Mouse (Mus musculus): ENCODE results near the gene Gm20388. TPM values are rescaled to one million over a fixed set of nuclear protein-coding genes. Genes with fewer than 3 reads are reported as not detected.

Gm20388 gene
- polyA plus RNA-seq, 1 experiment from 2014 or later, result 8.3 TPM

GRCm38 (mm10) chr8:121668553-121668952, 1757.9 kb downstream of the Gm20388 start:
- ATAC-seq (replicated peaks; ENCODE audit: low FRiP score, low TSS enrichment, low read depth), result no peak
- Histone ChIP-seq H3K9me3 (ENCODE audit: control insufficient read depth, low read length) (no peaks in the 10 kb centered on the region), H3K4me1 (replicated peaks; ENCODE audit: control insufficient read depth, insufficient read depth, low read length) (peaks cover 31% of the 10 kb centered on the region), H3K27me3 (replicated peaks; ENCODE audit: control insufficient read depth, insufficient read depth, low read length) (no peaks in the 10 kb centered on the region), H3K4me3 (ENCODE audit: low read depth, low read length) (no peak overlapping the region), H3K36me3 (ENCODE audit: control insufficient read depth, insufficient read depth, low read length) (no peaks in the 10 kb centered on the region), H3K4me2 (ENCODE audit: low read length) (no peak overlapping the region), H3K27ac (ENCODE audit: low read depth) (peak overlapping the region; percentile 51), H3K9ac (ENCODE audit: low read length) (no peak overlapping the region)
- DNase-seq (ENCODE audit: low spot score), result no peak
- 32% methylated on average over 6 of the region's 6 CpGs for WGBS

DNA sequence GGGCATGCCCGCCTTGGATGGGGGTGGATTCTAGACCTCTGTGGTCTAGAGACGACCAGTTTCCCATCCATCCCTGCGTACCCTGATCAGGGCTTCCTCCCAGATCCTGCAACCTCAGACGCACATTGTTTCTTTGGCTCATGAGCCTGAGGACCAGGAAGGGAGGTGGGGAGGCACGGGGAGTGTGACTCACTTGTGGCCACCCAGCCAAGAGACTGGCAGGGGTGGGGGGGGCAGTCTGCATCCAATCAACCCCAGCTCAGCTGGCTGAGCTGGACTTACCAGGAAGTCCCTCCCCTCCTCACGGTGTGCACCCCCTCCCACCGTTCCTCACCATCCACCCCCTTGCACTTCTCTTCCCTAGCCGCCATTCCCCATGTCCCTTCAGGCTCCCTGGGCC, 1758.6 kb downstream of the Gm20388 start:
- Histone ChIP-seq H3K4me2 (ENCODE audit: low read length) (no peak overlapping the region), H3K9me3 (ENCODE audit: control insufficient read depth, low read length) (no peaks in the 10 kb centered on the region), H3K27me3 (replicated peaks; ENCODE audit: control insufficient read depth, insufficient read depth, low read length) (no peaks in the 10 kb centered on the region), H3K36me3 (ENCODE audit: control insufficient read depth, insufficient read depth, low read length) (no peaks in the 10 kb centered on the region), H3K9ac (ENCODE audit: low read length) (no peak overlapping the region), H3K27ac (ENCODE audit: low read depth) (no peak overlapping the region), H3K4me1 (replicated peaks; ENCODE audit: control insufficient read depth, insufficient read depth, low read length) (peaks cover 30% of the 10 kb centered on the region), H3K4me3 (ENCODE audit: low read depth, low read length) (no peak overlapping the region)
- 24% methylated on average over 8 of the region's 8 CpGs for WGBS
- DNase-seq (ENCODE audit: low spot score) (no peak), ATAC-seq (replicated peaks; ENCODE audit: low FRiP score, low TSS enrichment, low read depth) (no peak)

- no peaks in the 10 kb centered on the region for H3K9me3 ChIP-seq (ENCODE audit: control insufficient read depth, low read length)
- no peak for DNase-seq (ENCODE audit: low spot score)
- H3K27me3 ChIP-seq (replicated peaks; ENCODE audit: control insufficient read depth, insufficient read depth, low read length), result no peaks in the 10 kb centered on the region
- no peak overlapping the region for H3K27ac ChIP-seq (ENCODE audit: low read depth)
- no peak overlapping the region for H3K4me3 ChIP-seq (ENCODE audit: low read depth, low read length)
- no peak overlapping the region for H3K9ac ChIP-seq (ENCODE audit: low read length)
- 63% methylated on average over 4 of the region's 4 CpGs for WGBS
- H3K4me2 ChIP-seq (ENCODE audit: low read length), result no peak overlapping the region
- no peak for ATAC-seq (replicated peaks; ENCODE audit: low FRiP score, low TSS enrichment, low read depth)
- H3K4me1 ChIP-seq (replicated peaks; ENCODE audit: control insufficient read depth, insufficient read depth, low read length), result peaks cover 11% of the 10 kb centered on the region; the same call in 1 of the 2 replicates
- H3K36me3 ChIP-seq (ENCODE audit: control insufficient read depth, insufficient read depth, low read length), result no peaks in the 10 kb centered on the region
Measured at GRCm38 (mm10) chr8:121673153-121673552, 1762.5 kb downstream of the Gm20388 start.

GRCm38 (mm10) chr8:121673917-121674316, 1763.3 kb downstream of the Gm20388 start:
- ATAC-seq (replicated peaks; ENCODE audit: low FRiP score, low TSS enrichment, low read depth) (0 out of 2 replicates have a peak, but pooled peaks have one; percentile 51), DNase-seq (ENCODE audit: low spot score) (no peak)
- H3K36me3 ChIP-seq (ENCODE audit: control insufficient read depth, insufficient read depth, low read length), result no peaks in the 10 kb centered on the region
- no peak overlapping the region for H3K4me3 ChIP-seq (ENCODE audit: low read depth, low read length)
- H3K27ac ChIP-seq (ENCODE audit: low read depth), result no peak overlapping the region
- no peak overlapping the region for H3K4me2 ChIP-seq (ENCODE audit: low read length)
- WGBS, result 74% methylated on average over 5 of the region's 5 CpGs
- H3K9me3 ChIP-seq (ENCODE audit: control insufficient read depth, low read length), result no peaks in the 10 kb centered on the region
- peaks cover 4% of the 10 kb centered on the region; the same call in 1 of the 2 replicates for H3K4me1 ChIP-seq (replicated peaks; ENCODE audit: control insufficient read depth, insufficient read depth, low read length)
- no peaks in the 10 kb centered on the region for H3K27me3 ChIP-seq (replicated peaks; ENCODE audit: control insufficient read depth, insufficient read depth, low read length)
- no peak overlapping the region for H3K9ac ChIP-seq (ENCODE audit: low read length)

- H3K9ac ChIP-seq (ENCODE audit: low read length), result no peak overlapping the region
- no peaks in the 10 kb centered on the region for H3K4me1 ChIP-seq (replicated peaks; ENCODE audit: control insufficient read depth, insufficient read depth, low read length)
- no peaks in the 10 kb centered on the region for H3K9me3 ChIP-seq (ENCODE audit: control insufficient read depth, low read length)
- no peak for DNase-seq (ENCODE audit: low spot score)
- H3K4me2 ChIP-seq (ENCODE audit: low read length), result no peak overlapping the region
- H3K36me3 ChIP-seq (ENCODE audit: control insufficient read depth, insufficient read depth, low read length), result no peaks in the 10 kb centered on the region
- no peaks in the 10 kb centered on the region for H3K27me3 ChIP-seq (replicated peaks; ENCODE audit: control insufficient read depth, insufficient read depth, low read length)
- no peak overlapping the region for H3K27ac ChIP-seq (ENCODE audit: low read depth)
- 58% methylated on average over 5 of the region's 5 CpGs for WGBS
- H3K4me3 ChIP-seq (ENCODE audit: low read depth, low read length), result no peak overlapping the region
- no peak for ATAC-seq (replicated peaks; ENCODE audit: low FRiP score, low TSS enrichment, low read depth)
Measured at GRCm38 (mm10) chr8:121674524-121674923, 1763.9 kb downstream of the Gm20388 start.

DNA sequence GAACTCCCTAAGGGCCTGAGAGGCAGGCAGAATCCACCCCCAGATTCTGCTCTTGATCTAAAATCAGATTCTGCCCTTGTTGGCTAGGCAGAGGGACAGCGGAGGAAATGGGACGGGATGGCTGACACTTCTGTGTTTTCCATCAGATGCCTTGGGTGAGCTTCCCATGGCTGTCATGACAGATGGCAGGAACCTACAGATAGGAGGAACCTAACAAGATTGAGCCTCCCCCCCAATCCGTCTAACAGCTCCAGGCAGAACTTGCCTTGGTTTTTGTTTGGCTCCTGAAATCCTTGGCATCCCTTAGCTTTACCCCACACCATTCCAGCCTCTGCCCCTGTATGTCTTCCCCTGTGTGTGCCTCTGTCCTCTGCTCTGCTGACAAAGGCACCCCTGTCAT, 1764.5 kb downstream of the Gm20388 start:
- Histone ChIP-seq H3K4me3 (ENCODE audit: low read depth, low read length) (no peak overlapping the region), H3K27me3 (replicated peaks; ENCODE audit: control insufficient read depth, insufficient read depth, low read length) (no peaks in the 10 kb centered on the region), H3K4me2 (ENCODE audit: low read length) (no peak overlapping the region), H3K36me3 (ENCODE audit: control insufficient read depth, insufficient read depth, low read length) (no peaks in the 10 kb centered on the region), H3K9me3 (ENCODE audit: control insufficient read depth, low read length) (no peaks in the 10 kb centered on the region), H3K4me1 (replicated peaks; ENCODE audit: control insufficient read depth, insufficient read depth, low read length) (no peaks in the 10 kb centered on the region), H3K9ac (ENCODE audit: low read length) (no peak overlapping the region), H3K27ac (ENCODE audit: low read depth) (no peak overlapping the region)
- DNase-seq (ENCODE audit: low spot score) (no peak), ATAC-seq (replicated peaks; ENCODE audit: low FRiP score, low TSS enrichment, low read depth) (no peak)
- 73% methylated on average over 3 of the region's 3 CpGs for WGBS

- Histone ChIP-seq H3K36me3 (ENCODE audit: control insufficient read depth, insufficient read depth, low read length) (no peaks in the 10 kb centered on the region), H3K27me3 (replicated peaks; ENCODE audit: control insufficient read depth, insufficient read depth, low read length) (no peaks in the 10 kb centered on the region), H3K4me2 (ENCODE audit: low read length) (no peak overlapping the region), H3K9me3 (ENCODE audit: control insufficient read depth, low read length) (no peaks in the 10 kb centered on the region), H3K4me1 (replicated peaks; ENCODE audit: control insufficient read depth, insufficient read depth, low read length) (no peaks in the 10 kb centered on the region), H3K9ac (ENCODE audit: low read length) (no peak overlapping the region), H3K27ac (ENCODE audit: low read depth) (no peak overlapping the region), H3K4me3 (ENCODE audit: low read depth, low read length) (no peak overlapping the region)
- DNase-seq (ENCODE audit: low spot score), result no peak
- no peak for ATAC-seq (replicated peaks; ENCODE audit: low FRiP score, low TSS enrichment, low read depth)
- WGBS, result 45% methylated on average over 20 of the region's 20 CpGs
Measured at GRCm38 (mm10) chr8:121675701-121676100, 1765.1 kb downstream of the Gm20388 start.

DNA sequence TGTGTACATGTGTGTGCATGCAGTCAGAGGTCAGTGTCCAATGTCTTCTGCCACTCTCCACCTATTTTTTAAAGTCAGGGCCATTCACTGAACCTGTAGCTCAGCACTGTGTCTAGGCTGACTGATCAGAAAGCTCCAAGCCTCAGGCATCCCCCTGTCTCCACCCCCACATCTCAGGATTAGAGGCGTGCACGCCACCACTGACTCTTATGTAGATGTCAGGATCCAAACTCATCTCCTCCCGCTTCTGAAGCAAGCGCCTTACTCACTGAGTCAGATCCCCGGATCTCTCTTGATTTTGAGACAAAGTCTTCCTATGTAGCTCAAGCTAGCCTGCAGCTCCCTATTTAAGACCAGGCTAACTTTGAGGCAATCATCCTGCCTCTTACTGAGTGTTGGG, 1768.1 kb downstream of the Gm20388 start:
- no peak overlapping the region for H3K4me3 ChIP-seq (ENCODE audit: low read depth, low read length)
- no peak overlapping the region for H3K9ac ChIP-seq (ENCODE audit: low read length)
- WGBS, result 58% methylated on average over 5 of the region's 5 CpGs
- H3K9me3 ChIP-seq (ENCODE audit: control insufficient read depth, low read length), result no peaks in the 10 kb centered on the region
- H3K27me3 ChIP-seq (replicated peaks; ENCODE audit: control insufficient read depth, insufficient read depth, low read length), result no peaks in the 10 kb centered on the region
- no peak for ATAC-seq (replicated peaks; ENCODE audit: low FRiP score, low TSS enrichment, low read depth)
- H3K36me3 ChIP-seq (ENCODE audit: control insufficient read depth, insufficient read depth, low read length), result no peaks in the 10 kb centered on the region
- DNase-seq (ENCODE audit: low spot score), result no peak
- H3K4me2 ChIP-seq (ENCODE audit: low read length), result no peak overlapping the region
- no peaks in the 10 kb centered on the region for H3K4me1 ChIP-seq (replicated peaks; ENCODE audit: control insufficient read depth, insufficient read depth, low read length)
- H3K27ac ChIP-seq (ENCODE audit: low read depth), result no peak overlapping the region

- no peak overlapping the region for H3K4me2 ChIP-seq (ENCODE audit: low read length)
- H3K36me3 ChIP-seq (ENCODE audit: control insufficient read depth, insufficient read depth, low read length), result no peaks in the 10 kb centered on the region
- no peak overlapping the region for H3K4me3 ChIP-seq (ENCODE audit: low read depth, low read length)
- WGBS, result 83% methylated on average over 4 of the region's 4 CpGs
- H3K27me3 ChIP-seq (replicated peaks; ENCODE audit: control insufficient read depth, insufficient read depth, low read length), result no peaks in the 10 kb centered on the region
- DNase-seq (ENCODE audit: low spot score) (no peak), ATAC-seq (replicated peaks; ENCODE audit: low FRiP score, low TSS enrichment, low read depth) (no peak)
- H3K4me1 ChIP-seq (replicated peaks; ENCODE audit: control insufficient read depth, insufficient read depth, low read length), result no peaks in the 10 kb centered on the region
- no peak overlapping the region for H3K27ac ChIP-seq (ENCODE audit: low read depth)
- no peaks in the 10 kb centered on the region for H3K9me3 ChIP-seq (ENCODE audit: control insufficient read depth, low read length)
- H3K9ac ChIP-seq (ENCODE audit: low read length), result no peak overlapping the region
Measured at GRCm38 (mm10) chr8:121680896-121681295, 1770.3 kb downstream of the Gm20388 start.
